Mouse (Mus musculus): Measurements from ENCODE around the gene Cacna1c. TPM values are rescaled to one million over a fixed set of nuclear protein-coding genes. Genes with fewer than 3 reads are reported as not detected.

Gene Cacna1c
- polyA plus RNA-seq, 3 experiments from 2014 or later, result 1.1 TPM; not detected in 2

DNA sequence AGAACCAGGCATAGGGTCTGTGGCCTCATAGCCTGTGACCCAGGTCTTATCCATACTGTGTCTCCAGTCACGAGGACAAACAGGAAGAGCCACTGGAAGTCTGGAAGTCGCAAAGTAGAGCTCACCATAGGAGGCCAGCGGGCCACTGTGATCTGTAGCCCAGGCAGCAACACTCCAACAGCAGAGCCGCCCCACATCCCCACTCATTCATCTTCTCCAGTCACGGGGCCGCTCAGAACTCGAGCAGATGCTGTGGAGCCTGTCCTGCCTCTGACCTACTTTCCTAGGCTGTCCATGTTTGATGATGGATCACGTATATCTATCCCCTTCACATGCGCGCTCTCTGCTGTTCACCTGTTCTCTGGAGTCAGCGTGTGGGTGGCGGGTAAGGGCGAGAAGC, 246.0 kb downstream of the Cacna1c start:
- no peak for ATAC-seq

DNA sequence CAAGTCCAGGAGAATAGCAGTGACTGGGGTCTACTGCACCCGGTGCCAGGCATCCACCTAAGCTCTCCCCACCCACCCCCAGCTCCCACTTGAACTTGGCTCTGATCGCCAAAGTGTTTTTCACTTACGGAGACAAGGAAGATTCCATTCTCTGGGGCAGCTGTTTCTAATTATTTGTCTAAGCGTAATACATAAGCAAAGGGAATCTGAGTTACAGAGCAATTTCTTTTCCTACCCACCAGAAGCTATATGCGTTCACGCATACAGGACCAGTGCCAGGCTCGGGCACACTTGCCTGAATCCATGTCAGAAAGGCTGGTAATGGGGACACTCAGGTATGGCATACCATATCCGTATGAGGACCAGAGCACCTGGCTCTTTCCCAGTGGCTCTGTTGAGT, 248.9 kb downstream of the Cacna1c start:
- no peak for ATAC-seq

DNA sequence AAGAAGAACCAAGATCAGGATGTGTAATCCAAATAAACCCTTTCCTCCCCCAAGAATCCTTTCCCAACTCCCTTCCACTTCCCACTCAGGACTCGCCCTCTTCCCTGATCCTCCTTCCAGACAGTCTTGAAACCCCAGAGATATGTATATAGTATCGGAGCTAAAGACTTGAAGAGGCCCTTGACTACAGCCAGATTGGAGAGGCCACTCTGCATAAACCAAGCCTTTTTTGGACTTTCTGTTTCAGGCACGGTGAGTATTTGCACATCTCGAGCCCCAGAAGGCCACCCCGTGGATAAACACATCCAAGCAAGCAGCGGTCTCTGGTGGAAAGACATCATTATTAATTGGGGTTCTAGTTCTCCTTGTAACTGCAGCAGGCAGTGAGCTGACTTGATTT, 249.6 kb downstream of the Cacna1c start:
- ATAC-seq, result no peak

DNA sequence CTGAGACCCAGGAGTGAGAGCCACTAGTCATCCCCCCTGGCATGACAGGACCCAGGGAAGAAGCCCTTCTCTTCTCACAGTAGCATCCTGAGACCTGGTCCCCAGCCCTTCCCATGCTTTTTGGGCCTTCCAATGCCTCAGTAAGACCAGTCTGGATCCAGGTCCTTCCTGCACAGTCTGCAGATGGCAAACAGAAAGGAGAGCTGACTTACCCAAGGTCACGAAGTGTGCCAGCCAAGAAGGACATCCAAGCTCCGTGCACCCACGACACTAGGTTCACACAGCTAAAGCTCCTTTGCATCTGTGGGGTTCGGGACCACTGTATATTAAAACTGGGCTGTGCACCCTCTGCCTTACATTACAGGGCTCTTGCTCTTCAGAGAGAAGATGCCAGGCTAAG, 252.1 kb downstream of the Cacna1c start:
- ATAC-seq, result no peak

GRCm38 (mm10) chr6:118941816-118942215, 254.4 kb downstream of the Cacna1c start:
- ATAC-seq, result no peak

DNA sequence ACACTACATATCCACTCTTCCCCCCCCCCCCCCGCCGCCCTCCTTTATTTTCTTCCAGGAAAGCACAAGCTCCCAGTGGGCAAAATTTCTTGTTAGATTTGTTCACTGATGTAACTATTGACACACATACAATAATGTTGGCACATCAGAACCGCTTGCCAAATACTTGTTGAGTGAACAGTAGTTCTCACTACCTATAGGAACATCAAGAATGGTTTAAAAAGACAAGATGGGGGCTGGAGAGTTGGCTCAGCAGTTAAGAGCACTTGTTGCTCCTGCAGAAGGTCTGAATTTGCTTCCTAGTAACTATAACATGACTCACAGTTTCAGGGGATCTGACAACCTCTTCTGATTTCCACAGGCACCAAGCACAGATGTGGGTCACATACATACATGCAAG, 255.2 kb downstream of the Cacna1c start:
- ATAC-seq, result no peak

DNA sequence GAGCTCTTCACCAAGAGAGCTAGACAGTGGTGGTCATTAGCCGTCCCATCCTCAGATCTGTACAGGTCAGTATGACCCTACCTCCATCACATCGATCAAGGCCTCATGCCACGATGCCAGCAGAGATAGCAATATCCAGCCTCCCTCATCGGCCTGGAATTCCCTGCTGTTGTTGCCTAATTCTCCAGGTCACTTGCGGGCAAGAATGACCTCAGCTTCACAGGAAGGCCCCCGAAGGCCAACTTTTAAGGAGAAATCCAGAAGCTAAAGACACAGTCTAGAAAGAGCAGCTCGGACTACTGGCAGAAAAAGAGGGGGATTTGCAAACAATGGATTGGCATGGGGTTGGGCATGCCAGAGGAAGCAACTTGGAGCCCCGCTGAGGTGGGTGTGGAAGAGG, 256.6 kb downstream of the Cacna1c start:
- ATAC-seq, result no peak

DNA sequence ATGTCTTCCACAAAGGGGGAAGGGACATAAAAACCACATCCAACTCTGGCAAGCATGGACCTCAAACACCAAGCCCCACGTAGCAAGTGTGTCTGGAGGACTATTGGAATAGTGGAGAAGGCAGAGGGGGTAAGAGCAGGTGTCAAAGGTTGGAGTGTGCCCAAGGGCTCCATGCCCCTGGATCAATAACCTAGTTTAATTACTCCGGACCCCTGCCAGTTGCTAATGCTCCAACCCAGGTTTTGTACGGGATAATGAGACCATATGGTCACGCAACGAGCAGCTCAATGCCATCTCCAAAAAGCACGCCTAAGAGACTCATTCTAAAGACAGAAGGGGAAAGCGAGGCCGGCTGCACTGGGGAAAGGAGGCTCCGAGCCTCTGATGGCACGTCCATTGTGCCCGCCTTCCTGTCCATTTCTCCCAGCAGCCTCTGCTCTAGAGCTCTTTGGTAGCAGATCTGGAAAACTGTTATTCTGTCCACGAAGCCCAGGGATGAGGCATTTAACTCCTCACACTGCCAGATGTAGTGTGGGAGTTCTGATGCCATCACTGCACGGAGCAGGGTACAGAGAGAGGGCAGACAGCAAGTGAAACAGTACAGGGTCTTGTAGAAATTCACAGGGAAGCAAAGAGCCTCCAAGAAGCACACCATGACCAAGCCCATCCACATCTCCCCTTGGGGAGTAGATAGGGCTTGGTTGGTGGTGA, 257.7 kb downstream of the Cacna1c start:
- no peak for ATAC-seq

DNA sequence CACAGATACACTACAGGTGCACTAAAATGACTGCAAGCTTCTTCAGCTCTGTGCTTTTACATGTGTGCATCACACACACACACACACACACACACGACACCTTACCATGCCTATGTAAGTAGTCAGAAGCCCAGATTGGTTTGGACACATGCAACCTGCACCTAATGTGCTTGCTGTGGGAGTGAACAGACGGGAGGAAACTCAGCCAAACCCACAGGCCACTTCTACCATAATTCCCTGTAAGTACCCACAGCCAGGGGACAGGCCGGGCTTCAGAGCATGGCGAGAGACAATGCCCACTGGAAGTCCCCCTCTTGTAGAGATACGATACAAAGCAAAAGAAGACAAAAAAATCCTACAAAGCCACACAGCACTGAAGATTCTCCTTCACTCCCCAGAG, 258.7 kb downstream of the Cacna1c start:
- no peak for ATAC-seq

GRCm38 (mm10) chr6:118935520-118936415, 260.4 kb downstream of the Cacna1c start:
- no peak for ATAC-seq

DNA sequence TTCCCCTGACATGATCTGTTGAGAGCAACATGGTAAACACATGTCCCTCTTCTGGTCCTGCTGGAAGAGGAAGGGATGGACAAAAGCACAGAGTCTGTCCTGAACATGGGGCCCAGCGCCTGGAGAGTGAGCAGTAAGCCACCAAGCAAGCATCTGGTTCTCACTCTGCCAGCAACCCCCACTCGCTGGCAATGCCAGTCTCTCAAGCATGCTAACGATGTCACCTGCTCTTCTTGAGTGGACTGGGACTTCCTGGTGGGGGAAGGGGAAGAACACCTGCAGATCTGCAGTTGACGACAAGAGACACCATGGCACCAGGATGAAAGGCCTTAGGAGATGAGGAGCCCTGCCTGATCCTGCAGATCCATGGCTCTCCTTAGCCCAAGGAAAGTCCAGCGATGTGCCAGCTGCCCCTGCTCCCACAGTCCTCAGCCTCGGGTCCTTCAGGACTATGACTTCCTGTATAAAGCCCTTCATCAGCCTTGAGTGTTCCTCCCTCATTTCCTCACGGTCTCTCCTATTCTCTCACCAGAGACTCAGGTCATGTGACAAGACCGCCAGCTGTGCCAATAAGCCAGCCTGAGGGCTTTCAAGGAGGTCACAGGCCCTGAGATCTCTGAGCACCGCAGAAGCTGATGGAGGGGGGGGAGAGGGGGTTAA, 261.8 kb downstream of the Cacna1c start:
- no peak for ATAC-seq

DNA sequence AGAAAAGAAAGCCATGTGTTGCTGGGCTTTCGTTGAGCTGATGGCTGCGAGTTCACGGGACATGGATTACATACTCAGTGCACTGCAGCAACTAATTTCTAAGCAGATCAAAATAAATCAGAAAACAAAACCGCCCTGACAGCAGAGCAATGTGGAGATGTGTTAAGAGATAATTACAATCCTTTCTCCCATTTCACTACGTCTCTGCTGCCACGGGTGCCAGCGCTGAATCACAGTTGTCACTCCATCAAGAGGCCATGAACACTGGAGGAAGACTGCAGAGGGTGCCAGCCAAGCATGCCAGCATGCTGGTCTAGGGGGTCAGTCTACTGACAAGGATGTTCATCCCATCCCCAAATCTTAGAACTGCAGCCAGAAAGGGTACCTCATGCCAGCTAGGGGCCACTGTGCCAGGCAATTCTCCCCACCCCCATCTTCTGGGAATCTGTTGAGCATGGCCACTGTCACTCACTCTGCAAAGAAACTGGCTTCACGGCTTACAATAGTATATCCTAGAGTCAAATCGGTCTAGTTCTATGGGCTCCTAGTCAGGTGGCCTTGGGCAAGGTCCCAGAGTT, 263.1 kb downstream of the Cacna1c start:
- ATAC-seq, result no peak

DNA sequence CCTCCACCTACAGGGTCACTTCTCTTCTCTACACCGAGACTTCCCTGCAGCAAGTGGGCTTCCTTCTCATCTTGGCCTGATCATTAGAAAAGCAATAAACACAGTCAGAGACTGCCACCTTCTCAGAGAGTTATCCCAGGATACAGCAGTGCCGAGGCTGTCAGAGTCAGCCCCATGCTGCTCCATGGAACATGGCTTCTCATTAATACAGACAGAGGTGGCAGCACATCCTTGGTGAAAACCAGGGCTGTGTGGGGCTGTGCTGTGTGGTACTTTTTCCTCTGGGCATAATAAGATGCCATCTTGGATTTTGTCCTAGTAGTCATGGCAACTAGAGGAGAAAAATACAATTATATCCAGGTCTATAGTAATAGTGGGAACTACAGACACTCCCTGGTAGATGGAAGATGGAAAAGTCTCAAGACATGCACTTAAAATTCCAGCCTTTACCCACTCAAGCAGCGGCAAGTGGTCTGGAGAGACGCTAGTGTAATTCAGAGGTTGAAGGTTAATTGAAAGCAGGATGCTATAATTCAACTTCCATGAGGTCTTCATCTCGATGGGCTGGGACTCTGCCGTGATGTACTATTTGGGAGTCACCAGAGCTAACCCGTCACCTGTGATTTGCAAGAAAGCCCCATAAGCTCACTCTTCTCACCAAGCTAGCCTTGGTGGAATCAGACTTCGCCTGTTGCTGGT, 264.1 kb downstream of the Cacna1c start:
- ATAC-seq, result no peak

DNA sequence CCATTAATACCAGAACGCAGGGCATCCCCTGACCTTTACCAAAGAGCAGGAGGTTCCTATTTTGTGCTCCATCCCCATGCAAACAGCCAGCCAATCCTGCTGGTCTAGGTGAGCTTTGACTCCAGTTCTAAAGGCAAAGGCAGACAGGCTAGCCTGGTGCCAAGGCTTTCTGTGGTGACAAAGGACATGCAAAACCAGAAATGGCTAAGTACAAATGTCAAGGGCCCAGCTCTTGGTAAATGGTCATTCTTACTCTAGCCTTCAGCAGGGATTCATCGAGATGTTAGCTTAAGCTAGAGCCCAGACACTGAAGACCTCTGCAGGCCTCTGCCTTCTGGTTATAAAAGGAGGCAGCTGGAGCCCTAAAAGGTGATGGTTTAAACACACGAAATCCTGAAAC, 269.5 kb downstream of the Cacna1c start:
- ATAC-seq, result no peak

DNA sequence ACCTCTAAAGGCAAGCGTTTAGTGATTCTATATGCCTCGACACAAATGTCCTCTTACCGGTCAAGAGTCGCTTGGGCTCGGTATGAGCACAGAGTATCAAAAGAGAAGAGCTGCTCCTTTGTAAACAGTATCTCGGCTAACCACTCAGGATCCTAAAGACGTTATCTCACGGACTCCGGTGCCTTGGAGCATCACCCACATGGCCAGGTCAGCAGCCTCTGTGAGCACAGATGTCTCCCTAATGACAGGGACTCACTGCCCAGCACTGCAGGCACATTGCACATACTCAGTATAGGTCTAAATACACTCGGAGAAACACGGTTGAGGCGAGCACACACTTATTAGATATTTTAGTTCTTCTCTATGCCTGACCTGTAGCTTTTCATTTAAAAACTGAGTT, 271.8 kb downstream of the Cacna1c start:
- ATAC-seq, result no peak

DNA sequence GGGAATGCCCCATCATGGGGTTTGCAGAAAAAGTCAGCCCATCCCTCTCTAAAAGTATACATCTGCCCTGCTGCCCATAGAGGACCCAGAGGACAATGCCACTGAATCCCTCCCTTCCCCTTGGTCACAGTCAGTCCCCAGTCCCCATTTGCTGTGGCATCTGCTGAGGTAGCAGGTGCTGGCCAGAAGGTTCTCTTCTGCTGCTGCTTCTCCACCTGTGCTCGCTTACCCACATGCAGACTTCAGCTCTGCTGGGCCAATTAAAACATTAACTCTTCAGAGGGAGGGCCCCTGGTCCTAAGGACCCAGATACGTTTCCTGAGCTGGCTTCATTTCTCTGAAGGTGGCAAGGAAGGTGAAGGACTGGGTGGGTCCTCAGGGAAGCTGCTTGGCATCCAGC, 272.3 kb downstream of the Cacna1c start:
- ATAC-seq, result no peak

DNA sequence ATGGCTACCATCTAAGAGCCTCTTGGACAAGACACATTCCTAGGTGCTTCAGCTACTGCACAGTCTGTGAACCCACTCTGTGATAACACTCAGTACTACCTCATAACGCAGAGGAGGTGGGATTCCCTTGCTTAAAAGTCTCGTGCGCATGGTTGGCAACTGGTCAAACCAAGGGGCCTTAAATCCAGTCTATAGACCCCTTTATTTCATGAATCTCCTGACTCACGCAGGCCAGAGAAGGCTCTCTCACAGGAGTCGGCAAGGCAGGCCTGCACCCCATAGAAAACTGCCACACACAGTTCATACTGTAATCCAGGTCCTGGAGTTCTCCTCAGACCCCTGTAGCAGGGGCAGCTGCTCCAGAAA, 273.0 kb downstream of the Cacna1c start:
- no peak for ATAC-seq

- ATAC-seq, result no peak
Measured at GRCm38 (mm10) chr6:118922328-118923211, 273.6 kb downstream of the Cacna1c start.

GRCm38 (mm10) chr6:118908176-118908575, 288.0 kb downstream of the Cacna1c start:
- no peak for ATAC-seq

GRCm38 (mm10) chr6:118907704-118908103, 288.5 kb downstream of the Cacna1c start:
- no peak for ATAC-seq

- no peak for ATAC-seq
Measured at GRCm38 (mm10) chr6:118906878-118907277, 289.3 kb downstream of the Cacna1c start.

DNA sequence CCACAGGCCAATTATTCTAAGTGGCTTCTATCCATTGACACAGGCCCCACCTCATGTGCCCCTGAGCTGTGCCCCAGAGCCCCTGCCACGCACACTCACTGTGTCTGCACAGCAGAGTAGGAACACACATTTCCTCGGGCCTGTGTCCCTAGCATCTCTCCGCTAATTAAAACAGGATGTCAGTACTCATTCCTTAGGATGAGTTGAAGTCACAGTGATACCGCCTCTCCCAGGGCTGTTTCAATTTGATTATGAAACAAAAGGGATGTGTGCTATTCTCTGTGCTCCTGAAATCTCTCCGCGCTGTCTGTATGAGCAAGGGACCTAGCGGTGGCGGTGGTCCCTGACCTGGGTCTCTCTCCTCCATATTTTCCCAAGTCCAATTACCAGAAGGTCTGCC, 296.5 kb downstream of the Cacna1c start:
- ATAC-seq, result no peak

Measured in inflammation-experienced regulatory T-cells, adult 6 months (primary cell).